Mouse (Mus musculus) mesoderm, embryonic 11.5 days (tissue): ENCODE measurements around the gene Ubxn7.

Experiments
- DNase-seq: peaks from one replicate; pipeline ENCODE4 v3.0.0-alpha.2; 2012; ENCODE audit warnings: low read depth, low spot score

The Ubxn7 gene

DNA sequence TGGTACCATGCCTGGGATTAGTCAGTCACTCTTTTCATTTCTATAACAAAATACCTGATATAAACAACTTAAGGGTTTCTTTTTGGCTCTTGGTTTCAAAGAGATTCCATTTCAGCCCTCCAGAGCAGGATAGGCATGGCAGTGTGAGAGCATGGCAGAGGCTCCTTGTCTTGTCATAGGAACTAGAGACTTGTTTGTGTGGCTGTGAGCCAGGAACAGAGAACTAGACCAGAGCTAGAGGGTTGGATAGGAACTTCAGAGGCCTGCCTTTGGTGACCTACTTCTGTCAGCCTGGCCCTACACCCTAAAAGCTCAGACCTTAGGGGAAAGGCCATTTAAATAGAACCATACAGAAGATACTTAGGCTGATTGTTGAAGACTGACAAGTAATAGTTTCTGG is 50.8 kb downstream of the Ubxn7 start:
- DNase-seq: no peak

DNA sequence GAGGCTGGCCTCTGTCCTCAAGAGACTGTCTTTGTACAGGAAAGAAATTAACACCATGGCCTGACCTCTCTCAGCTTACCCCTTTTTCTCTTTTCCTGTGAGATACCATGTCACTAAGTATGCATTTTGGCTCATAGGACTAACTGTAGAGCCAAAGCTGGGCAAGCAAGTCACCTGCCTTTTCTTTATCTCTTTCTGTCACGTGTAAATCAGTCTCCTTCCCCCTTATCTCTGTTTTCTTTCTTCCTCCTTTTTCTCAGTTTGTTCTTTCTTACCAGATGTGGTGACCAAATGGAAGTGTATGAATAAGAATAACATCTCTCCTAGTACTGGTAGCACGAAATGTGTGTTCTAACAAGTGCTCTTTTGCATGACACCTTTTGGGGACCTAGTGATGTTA is 52.8 kb downstream of the Ubxn7 start:
- DNase-seq: no peak

- DNase-seq: no peak
Measured at GRCm38 (mm10) chr16:32386826-32387225, 54.8 kb downstream of the Ubxn7 start.

- no peak for DNase-seq
Measured at GRCm38 (mm10) chr16:32389049-32389448, 57.0 kb downstream of the Ubxn7 start.

DNA sequence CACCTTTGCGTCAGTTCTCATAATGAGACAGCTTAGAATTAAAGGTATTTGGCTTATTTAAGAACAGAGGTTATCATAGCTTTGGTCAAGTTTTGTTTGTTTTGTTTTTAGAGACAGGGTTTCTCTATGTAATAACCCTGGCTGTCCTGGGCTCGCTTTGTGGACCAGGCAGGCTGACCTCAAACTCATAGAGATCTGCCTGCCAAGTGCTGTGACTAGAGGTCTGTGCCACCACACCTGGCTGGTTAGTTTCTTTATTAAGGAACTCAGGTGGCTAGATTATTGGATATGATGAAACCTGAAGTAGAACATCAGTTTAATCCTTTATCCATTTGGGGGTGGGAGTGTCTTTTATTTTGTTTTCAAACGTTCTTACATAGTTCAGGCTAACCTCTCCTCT is 57.8 kb downstream of the Ubxn7 start:
- no peak for DNase-seq

DNA sequence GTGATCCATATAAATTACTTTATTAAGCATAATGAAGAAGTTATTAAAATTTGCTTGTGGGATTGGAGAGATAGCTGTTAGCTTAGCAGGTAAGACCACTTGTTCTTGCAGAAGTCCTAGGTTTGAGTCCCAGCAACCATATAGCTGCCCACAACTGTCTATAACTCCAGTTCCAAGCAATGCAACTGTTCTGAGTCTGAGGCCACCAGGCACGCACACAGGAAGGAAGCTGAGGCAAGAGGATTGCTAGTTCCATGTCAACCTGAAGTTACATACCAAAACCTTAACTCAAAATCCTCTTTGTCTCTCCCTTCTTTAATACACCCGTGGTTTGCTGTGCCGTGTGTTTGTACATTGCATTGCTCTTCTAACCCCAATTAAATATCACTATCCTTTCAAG is 58.8 kb downstream of the Ubxn7 start:
- DNase-seq: no peak

- DNase-seq: no peak
Measured at GRCm38 (mm10) chr16:32395679-32396540, 63.9 kb downstream of the Ubxn7 start.

- DNase-seq: peak; percentile 8
Measured at GRCm38 (mm10) chr16:32396541-32396835, 64.4 kb downstream of the Ubxn7 start.

DNA sequence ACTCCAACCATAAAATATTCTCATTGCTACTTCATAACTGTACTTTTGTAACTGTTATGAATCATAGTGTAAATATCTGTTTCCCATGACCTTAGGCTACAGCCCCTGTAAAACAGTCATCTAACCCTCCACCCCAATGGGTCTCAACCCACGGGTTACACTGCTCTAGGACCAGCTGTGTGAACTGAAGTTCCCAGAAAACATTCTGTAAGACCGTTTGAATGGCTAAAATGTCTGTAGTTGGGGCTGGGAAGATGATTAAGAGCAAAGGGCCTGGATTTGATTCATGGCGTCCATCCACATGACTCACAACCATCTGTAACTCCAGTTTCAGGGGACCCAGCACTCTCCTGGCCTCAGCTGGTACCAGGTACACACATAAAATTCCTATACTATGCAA is 66.1 kb downstream of the Ubxn7 start:
- no peak for DNase-seq

DNA sequence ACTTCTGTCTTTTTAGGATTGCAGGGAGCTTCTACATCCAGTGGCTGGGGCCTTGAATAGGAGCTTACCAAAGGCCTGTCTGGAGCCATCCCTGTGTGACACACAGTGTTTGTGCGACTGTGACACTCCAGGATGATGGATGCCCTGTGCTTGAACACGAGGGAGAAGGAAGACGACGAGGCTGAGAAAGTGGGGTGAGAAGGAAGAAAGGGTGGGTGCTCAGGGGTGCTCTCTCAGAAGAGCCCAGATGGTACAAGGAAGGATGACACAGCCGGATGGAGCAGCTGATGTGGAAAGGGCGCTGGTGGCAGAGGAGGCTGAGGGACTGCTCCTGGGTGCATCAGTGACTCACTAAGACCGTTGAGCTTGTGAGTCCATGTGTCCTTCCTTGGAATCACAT is 68.2 kb downstream of the Ubxn7 start, which contains the start of gene Tm4sf19:
Tm4sf19 (plus strand) TSS at position 240 of the 400 bp plus-strand sequence.
- DNase-seq: no peak

DNA sequence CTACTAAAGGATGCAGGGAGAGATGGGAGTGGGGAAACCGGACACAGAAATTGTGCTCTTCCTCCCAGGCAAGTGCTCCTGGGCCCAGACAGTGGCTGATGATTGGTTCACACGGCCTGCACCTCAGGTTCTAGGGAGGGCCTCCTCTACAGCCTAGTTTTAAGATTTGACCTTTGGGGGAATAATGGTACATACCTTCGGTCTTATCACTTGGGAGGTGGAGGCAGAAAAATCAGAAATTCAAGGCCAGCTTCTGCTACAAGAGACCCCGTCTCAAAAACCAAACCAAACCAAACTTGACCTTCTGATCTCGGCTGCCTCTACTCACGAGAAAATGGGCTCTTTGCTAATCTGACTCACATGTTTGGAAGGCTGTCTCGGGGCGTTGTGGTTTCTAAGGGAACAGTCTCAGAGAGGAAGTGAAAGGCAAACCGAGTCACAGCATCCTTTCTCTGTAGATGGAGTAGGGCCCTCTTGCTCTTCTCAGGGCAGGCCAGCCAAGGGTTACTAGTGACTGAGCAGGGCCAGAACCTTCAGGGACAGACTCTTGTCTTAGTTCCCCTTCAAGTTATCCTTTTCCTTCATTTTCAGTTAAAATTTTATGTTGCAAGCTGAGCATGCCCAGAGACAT is 69.4 kb downstream of the Ubxn7 start:
- DNase-seq: no peak

DNA sequence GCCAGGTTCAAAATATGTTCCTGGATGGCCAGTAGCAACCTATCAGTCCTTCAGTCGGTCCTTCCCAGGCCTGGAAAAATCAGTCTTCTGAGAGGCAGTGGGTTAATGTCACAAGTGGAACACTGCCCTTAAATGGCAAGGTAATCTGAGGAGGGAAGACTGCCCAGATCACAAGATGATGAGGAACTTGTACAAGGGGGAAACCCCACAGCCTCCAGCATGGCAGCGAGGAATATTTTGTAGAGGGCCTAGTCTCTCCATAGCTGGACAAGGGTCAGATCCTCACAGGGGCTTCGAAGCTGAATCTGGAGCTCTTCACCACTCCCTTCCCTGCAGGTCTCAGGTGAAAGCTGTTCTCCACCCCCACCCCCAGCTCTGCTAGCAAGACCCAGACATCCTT is 70.8 kb downstream of the Ubxn7 start:
- DNase-seq: no peak

GRCm38 (mm10) chr16:32405716-32406115 is 73.7 kb downstream of the Ubxn7 start:
- DNase-seq: no peak

DNA sequence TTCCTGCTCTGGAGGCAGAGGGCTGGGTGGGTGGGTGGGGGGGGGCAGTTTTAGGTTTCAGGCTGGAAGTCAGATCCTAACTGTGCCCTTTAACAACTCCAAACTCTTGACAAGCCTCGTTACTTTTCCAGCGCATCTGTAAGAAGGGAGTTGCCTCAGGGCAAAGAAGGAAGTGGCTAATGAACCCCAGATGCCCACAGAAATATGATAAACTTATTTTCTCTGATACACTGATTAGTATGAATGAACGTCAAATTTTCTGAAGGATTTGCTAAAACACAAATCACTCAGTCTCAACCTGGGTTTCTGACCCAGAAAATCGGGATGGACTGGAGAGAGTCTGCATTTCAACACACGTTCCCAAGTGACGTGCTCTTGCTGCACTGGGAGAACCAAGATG is 74.6 kb downstream of the Ubxn7 start:
- DNase-seq: no peak

- no peak for DNase-seq
Measured at GRCm38 (mm10) chr16:32407730-32408129, 75.7 kb downstream of the Ubxn7 start.

DNA sequence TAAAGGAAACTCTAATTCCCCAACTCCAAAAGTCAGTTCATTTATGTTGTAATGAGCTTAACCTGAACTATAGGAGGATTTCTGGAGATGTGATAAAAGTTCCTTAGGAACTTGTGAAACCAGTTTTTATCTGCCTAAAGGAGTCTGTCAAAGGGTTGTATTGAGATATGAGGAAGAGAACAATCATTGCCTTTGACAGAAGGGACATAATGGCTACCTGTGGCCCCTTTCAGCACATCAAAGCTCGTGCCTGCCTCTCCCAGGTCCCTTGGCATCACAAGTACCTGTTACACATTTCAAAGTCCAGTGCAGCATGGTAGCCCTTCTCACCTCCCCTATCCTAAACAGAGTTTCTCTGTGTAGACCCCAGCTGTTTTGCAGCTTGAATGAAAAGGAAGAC is 85.4 kb downstream of the Ubxn7 start:
- no peak for DNase-seq

- DNase-seq: peak; percentile 96
Measured at GRCm38 (mm10) chr16:32419517-32420483, 87.7 kb downstream of the Ubxn7 start, which contains the start of gene Tctex1d2. TSS of gene Tctex1d2 (plus strand) at chr16:32419702.

DNA sequence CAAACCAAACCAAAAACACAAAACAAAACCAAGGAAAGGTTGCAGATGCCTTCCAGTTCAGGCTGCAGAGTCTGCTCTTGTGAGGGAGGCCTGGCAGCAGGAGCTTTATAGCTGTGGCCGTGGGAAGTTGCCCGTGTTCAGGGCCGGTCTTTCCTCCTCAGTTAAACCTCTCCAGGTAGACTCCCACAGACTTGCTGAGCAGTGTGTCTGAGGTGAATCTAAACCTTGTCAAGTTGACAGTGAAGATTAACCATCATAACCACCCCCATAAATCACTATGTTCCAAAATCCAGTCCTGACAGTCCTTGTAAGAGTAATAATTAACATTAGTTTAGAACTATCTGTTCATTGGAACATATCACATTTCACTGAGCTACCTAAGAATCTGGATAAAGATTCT is 95.4 kb downstream of the Ubxn7 start:
- DNase-seq: no peak

- DNase-seq: peak; percentile 95
Measured at GRCm38 (mm10) chr16:32430474-32431046, 98.5 kb downstream of the Ubxn7 start, which contains the start of gene Pcyt1a. TSS of gene Pcyt1a (plus strand) at chr16:32430921.

DNA sequence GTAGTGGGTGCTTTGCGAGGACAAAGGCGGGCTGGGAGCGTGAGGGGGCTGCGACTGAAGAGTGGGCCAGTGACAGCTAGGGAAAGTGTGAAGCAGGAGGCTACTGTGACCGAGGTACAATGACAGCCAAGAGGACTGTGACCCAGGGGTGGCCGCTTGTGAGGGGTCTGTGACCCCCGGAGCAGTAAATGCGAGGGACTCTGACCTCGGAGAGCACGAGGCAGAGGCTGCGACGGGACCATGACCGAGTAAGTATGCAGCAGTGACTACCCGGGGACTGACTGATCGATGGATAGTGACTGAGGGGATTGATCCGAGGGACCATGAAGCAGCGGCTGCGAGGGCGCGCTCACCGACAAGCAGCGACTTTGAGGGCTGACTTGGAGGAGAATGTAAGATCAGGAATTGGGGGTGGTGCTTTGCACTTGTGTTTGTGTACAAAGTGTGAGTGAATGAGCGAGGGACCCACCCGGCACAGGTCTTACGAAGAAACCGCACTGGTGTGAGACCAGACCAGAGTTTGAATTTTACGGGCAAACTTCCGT is 99.1 kb downstream of the Ubxn7 start:
- no peak for DNase-seq

DNA sequence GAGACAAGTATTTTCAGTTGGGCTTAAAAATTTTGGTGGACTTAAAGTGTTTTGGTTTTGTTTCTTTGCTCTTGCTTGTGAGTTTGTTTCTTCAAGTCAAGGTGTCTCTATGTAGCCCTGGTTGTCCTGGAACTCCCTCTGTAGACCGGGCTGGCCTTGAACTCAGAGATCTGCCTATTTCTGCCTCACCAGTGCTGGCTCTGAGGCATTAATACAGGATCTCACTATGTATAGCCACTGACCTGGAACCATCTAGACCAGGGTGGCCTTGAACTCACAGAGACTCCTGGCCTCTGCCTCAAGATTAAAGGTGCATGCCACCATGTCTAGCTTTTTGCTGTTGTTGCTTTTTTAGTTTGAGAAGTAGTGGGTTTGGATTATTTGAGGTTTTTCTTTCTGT is 99.9 kb downstream of the Ubxn7 start:
- DNase-seq: no peak
